Mouse (Mus musculus): Measurements from ENCODE around the gene Slc22a6. TPM values are rescaled to one million over a fixed set of nuclear protein-coding genes. Genes with fewer than 3 reads are reported as not detected.

Gene Slc22a6
- total RNA-seq, 1 experiment from 2014 or later: not detected

DNA sequence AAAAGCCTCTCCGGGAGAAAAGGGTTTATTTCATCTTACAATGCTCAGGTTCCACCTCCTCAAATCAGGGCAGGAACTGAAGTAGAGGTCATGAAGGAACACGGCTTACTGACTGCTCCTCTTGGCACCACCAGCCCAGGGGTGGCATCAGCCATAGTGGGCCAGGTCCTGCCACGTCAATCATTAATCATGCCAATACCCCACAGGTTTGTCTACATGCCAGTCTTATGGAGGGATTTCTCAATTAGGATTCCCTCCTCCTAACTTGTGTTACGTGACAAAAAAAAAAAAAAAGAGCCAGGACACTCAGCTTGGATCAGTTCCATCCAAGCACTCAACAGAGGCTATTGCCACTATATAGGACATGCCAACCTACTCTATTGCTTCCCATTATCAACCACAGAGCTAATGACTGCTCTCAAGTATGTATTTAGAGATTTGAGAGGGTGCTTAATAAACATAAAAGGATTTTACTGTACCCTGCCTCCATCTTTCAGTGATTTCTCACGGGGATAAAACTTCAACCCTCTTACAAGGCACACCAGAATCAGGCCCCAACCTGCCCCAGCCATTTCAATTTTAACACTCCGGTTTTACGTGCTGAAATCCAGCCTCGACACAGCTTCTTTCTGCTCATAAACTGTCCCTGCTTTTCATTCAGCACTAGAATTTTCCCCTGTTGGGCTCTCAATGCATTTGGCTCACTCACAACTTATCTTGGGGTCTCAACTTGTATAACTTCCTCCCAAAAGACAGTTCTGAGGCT lies 6.3 kb upstream of the Slc22a6 start:
- DNase-seq: no peak

DNA sequence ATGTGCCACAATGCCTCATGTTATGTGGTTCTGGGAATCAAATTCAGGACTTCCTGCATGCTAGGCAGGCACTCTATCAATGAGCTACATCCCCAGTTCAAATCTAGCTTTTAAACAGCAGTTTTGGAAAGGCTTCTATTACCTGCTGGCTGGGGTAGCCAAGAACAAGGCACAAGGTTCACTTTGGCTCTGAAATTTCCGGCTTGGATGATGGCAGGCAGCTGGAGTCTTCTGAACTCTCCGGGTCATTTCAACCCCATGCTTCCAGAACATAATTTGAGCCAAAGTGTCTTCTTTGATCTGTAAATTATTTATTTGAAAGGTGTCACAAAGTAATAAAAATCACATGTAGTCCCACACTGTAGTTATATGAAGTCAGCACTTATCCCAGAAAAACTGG lies 4.7 kb upstream of the Slc22a6 start:
- DNase-seq: no peak

DNA sequence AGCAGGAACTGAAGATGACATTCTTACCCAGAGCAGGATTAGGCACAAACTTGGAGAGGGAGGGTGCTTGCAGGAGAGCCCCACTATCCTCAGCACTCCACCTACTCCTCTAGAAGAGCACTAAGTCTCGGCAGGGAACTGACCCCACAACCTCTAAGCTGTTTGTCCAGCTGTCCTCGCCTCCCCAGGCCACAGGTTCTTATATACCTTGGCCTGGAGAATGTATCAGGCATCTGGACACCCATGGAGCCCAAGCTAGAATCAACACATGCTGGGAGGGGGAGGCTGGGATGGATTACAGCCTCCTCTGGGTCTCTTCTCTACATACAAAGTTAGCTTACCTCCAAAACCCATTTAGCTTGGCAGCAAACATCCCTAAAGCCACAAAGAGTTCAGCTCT lies 3.5 kb upstream of the Slc22a6 start:
- DNase-seq: no peak

DNA sequence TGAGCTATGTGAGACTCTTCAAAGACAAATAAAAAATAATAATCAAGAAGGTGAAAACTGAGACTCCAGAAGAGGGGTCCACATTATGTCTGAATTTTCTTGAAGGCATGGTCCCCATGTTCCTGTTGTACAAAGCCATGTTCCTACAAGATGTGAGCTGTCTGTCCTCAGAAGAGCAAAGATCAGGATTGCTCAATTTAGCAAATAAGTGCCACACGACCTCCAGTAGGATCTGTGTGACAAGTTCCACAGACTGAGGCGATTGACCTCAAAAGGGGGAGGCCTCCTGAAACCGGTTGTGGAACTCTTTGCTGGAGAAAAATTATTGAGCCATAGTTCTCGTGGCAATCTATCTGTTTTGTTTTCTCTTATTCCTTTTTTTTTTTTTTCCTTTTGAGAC lies 1.5 kb upstream of the Slc22a6 start:
- no peak for DNase-seq

DNA sequence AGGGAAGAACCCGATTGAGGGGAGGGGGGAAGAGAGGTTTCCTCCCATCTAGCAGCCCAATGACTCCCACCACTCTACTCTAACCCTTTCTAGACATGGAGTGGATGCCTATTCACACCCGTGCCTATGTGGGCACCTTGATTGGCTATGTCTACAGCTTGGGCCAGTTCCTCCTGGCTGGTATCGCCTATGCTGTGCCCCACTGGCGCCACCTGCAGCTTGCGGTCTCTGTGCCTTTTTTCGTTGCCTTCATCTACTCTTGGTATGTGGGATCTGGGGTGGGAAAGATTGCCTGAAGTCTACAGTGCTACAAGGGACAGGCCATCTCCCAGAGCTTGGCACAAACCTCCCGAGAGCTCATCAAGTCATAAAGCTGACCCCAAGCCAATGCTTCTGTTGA lies 3.3 kb downstream of the Slc22a6 start:
- DNase-seq: no peak

DNA sequence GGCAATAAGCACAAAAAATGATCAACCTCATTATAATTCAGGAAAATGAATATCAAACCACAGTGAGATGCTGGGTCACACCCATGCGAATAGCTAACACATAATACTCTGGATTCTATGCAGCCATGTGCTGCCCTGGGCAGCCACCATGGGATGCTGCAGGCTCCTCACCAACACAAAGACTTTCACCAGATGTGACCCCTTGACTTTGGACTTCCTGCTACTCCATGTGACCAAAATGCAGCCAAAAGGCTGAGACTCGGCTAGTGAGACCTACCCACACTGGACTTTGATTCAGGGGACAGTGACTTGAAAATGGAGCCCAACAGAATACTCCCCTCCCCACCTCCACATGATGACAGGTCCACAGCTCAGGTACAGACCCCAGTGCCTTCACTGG lies 12.4 kb downstream of the Slc22a6 start:
- no peak for DNase-seq

DNA sequence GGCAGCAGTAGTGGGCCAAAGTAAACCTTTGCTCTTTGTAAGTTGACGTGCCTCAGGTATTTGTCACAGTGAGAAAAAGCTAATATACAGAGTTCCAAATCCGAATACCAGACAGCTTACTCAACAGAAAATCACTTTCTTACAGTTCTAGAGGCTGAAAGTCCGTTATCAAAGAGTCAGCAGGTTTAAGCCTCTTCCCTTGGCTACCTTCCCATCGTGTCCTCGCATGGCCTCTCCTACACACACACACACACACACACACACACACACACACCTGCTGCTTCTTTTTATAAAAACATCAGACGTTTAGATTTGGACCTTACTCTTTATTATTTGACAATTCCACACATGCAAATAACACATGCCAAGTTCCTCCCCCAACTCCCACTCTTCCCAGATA lies 13.0 kb downstream of the Slc22a6 start:
- no peak for DNase-seq

DNA sequence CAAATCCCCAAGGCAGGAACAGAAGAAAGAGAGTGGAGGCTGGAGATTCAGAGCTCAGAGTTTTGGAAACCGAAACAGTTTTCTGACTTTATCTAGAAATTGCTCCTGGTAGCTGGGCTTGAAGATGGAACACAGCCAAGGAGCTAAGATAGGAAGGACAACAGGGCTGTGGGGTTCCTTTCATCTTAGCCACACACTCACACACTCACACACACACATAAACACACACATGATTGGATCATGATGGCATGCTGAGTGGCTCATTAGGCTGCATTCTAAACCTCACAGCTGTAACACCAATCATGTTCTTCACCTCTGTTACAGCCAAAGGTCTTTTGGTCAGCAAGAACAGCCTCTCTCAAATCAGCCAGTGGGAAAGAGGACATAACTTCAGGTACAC lies 14.2 kb downstream of the Slc22a6 start:
- no peak for DNase-seq

DNA sequence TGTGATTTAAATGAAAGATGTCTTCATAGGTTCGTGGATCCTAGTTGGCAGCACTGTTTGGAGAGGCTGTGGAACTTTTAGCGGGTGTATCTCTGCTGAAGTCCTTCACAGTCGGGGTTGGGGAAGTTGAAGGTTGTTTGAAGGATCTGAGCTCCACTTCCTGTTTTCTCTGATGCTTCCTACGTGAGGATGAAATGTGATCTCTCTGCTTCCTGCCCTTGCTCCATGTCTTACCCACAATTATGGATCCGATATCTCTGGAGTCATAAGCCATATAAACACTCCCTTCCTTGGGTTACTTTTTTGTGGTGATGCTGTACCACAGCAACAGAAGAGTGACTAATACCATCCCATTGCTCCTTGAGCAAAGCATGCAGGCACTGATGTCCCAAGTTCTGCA lies 24.2 kb downstream of the Slc22a6 start:
- DNase-seq: no peak

DNA sequence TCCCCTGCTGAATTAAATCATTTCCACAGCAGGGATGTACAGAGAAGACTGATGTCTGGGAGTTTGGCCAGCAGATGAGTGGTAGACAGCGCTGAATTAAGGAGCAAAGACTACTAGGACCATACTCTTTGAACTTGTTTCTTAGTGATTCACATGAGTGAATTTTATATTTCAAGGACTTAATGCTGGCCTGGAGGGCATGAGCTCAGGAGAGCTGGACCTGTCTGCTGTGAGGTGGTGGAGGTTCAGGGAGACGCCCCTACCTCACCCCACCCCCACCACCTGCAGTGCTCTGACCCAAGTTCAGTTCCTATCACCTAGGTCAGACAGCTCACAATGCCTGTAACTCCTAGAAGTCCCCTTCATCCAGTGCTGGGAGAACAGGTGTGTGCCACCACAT lies 28.6 kb downstream of the Slc22a6 start:
- DNase-seq: no peak

DNA sequence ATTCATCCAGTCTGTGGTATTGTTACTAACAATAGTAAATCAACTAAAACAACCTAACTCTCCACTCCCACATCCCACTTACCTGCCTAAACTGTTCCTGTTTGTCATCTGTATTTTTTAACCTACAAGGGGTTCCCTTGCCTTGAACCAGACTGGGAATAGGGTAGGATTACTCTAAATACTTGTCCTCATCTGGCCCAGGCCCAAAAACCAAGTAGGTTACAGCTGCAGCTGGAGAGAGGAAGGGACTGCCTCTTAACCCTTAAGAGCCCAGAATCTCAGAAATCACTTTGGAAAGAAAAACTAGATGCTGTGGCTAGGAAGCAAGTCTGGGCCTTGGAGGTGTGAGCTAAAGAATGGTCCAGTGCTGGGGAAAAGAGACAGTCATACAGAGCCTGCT lies 38.0 kb downstream of the Slc22a6 start:
- DNase-seq: no peak

DNA sequence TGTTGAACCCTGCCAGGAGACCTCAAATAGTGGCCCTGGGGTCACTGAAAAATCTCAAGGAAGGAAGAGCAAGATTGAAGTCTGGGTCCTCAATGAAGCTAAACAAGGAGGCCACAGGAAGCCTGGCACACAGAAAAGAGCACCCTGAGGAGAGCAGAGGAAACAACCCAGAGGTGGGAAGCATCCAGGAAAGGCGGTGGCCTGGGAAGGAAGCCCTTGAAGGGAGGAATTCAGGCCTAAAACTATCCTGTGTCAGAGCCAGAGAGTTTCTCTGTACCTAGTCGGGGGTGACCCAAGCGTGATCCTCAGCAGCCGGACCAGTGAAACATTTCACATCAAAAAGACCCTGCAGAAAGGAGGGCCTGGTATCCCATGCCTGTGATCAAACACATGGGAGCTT lies 38.5 kb downstream of the Slc22a6 start:
- DNase-seq: peak; percentile 18

DNA sequence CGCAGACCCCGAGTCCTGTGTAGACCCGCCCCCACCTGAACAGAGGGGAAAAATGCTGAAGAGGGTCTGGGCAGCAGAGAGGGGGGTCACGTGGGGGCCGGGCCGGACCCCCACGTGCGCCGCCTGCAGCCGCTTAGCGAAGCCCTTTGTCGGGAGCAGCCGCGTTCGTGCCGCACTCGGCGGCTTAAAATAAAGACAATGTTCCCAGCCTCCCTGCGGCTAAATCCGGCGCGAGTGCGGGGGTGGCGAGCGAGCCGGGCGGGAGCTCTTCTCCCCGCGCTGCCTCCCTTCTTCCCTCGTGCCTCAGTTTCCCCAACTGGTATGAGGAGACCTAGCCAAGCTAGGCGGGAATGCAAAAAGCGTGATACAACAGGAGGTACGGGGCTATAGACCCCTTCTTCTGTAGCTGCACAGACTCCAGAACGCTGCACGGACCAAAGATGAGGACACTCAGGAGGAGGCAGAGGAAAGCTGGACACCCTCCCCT lies 44.0 kb downstream of the Slc22a6 start:
- peak; percentile 37 for DNase-seq

DNA sequence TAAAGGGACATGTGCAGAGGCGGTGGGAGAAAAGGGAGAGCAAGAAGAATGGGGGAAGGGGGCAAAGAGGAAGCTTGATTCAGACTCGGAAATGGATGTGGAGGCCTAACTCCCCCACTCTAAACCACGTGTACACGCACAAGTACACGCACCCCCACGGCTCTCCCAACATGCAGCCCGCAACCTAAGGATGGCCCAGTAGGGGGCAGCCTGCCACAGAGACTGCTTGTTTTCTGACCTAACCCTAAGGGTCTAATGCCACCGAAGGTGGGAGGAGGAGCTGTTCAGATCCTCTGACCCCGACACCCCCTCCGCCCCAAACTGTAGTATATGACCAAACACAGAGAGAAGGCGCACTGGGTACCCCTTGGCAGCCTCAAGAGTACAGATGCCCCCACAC lies 44.5 kb downstream of the Slc22a6 start:
- peak; percentile 78 for DNase-seq

DNA sequence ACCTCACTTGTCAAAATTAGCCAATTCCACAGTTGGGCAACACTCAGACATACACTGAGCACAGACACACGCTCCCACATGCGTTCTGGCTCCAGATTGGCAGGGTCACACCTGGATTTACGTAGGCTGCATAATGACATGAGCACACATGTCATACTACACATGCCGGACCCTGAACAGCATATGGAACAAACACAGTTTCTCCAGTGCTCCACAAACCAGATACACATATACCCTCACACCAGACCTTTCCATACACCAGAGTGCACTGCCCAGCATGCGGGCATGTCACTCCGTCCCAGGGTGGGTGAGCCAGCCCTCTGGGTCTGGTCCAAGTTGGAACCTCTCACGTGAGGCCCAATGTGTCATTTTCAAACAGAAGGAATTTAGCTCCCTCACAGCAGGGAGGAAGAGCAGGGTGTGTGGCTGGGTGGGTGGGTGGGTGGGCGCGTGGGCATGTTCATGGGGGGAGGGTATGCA lies 45.6 kb downstream of the Slc22a6 start, which contains the start of gene Chrm1:
Chrm1 (plus strand) TSS at position 430 of the 480 bp plus-strand sequence.
- DNase-seq: no peak

DNA sequence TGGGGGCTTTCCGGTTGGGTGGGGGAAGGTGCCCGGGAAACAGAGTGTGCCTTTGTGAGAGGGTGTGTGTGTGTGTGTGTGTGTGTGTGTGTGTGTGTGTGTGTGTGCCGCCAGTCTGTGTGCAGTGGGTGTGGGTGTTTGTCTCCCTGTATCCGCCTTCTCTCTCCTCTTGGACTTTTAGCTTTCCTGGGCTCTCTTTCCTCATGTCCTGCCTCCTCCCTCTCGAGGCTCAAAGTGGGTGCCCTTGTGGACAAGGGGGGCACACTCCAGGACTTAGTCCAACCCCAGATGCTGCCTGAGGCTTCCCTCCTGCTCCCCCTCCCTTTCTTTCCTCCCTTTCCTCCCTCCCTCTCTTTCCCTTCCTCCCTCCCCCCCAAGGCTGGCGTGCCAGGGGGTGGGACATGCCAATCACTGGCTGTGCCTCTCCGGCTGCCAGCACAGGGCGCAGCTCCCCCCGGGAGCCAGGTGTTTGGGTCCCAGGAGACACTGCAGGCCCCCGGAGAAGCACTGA lies 46.1 kb downstream of the Slc22a6 start:
- DNase-seq: peak; percentile 51

DNA sequence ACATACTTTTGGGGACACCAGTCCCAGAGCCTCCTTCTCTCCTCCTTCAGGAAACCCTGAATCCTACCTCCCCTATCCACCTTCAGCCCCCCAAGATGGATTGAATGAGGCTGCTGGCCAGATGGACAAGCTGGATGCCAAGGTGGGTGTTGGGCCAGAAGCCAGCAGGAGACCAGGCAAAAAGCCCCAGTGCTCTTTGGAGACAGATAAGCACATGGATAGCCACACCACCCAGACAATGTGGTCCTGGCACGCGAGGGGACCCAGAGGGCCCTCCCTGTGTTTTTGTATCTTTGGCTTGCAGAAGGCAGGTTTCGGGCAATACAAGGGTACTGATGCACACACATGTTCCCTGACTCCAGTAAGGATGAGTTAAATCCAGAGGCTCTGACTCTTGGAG lies 47.0 kb downstream of the Slc22a6 start:
- no peak for DNase-seq

DNA sequence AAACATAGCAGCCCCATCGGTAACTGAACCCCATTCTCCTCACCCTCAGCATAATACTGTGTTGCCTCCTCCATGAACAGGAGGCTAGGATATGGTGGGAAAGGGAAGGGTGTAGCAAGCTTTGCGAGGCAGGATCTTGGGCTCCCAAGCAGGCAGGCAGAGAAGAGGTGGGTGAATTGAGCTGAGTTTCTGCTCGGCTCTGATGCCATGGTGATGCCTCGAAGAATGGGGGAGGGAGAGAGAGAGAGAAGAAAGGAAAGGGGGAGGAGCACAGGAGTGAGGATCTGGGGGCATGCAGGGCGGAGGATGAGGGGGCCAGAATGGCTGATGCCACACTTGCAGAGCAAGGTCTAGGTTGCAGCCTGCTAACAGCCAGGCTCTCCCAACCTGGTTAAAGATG lies 47.9 kb downstream of the Slc22a6 start:
- no peak for DNase-seq

DNA sequence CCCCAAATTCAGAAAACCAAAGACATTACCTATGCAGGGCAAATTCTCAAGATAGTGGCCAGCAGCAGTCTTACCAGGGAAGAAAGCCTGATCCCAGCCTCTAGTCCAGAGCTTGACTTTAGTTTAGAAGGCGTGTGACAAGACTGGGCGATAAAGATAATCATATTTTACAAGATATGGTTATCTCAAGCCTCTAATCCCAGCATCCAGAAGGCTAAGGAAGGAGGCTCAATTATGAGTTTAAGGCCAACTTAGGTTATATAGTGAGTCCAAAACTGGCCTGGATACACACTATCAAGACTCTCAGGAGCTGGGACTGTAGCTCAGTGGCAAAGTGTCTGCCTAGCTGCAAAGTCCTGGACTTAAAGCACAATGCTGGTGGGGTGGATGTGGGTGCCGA lies 55.0 kb downstream of the Slc22a6 start:
- no peak for DNase-seq

DNA sequence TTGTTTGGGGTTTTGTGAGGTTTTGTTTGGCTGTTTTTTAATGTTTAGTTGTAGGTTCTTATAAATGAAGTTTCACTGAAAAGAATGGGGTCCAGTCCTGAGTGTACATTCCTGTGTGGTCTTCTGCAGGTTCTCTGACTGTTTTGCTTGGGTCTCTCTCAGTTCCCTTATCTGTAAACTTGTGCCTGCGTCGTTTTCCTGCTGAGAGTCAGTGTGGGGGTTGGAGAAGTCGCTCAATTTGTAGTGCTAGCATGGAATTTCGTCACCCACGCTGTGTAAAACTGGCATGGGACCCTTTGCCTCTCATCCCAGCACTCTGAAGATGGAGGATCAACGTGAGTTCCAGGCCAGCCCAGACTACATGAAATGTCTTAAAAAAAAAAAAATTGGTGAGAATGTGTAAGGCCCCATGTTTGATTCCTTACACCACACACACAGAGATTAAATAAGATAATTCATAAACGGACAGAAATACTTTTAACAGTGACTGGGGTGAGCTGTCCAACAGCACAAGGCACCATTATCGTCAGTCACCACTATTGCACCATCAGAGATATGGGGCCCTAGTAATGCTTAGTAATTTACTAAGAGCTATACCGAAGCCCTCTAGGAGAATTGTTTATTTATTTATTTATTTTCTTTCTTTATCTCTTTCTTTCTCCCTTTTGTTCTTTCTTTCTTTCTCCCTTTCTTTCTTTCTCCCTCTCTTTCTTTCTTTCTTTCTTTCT lies 55.7 kb downstream of the Slc22a6 start:
- DNase-seq: no peak

Data from adrenal gland, postnatal 14 days (tissue).